Mouse (Mus musculus) lung, embryonic 15.5 days (tissue): Measurements from ENCODE around the gene Mreg. TPM values are rescaled to one million over a fixed set of nuclear protein-coding genes. Genes with fewer than 3 reads are reported as not detected.
"Not testable (repeated sequence)": the region's sequence is repeated elsewhere in the genome, so short reads cannot be mapped to it uniquely, and the experiment has no call there.

Experiments
- ATAC-seq: fragments of 200-750 bp; cut with Nextera tagmentation; 2 replicates; pipeline ENCODE4 v1.8.0; 2017; ENCODE audit warnings: moderate number of reproducible peaks, borderline replicate concordance; ENCODE audit not compliant: low FRiP score, low TSS enrichment; ENCODE audit errors: extremely low read depth
- H3K27ac ChIP-seq: fragments of 300-500 bp; sonication (generic); 2 replicates; pipeline ENCODE4 v1.5.1; 2015; ENCODE audit warnings: moderate library complexity, mild to moderate bottlenecking, inconsistent platforms
- H3K27me3 ChIP-seq: fragments of 300-500 bp; sonication (generic); 2 replicates; pipeline ENCODE4 v1.6.1; 2015; ENCODE audit warnings: inconsistent platforms
- H3K36me3 ChIP-seq: fragments of 300-500 bp; sonication (generic); 2 replicates; pipeline ENCODE4 v1.6.1; 2015; ENCODE audit warnings: inconsistent platforms
- H3K4me1 ChIP-seq: fragments of 300-500 bp; sonication (generic); 2 replicates; pipeline ENCODE4 v1.6.1; 2015; ENCODE audit warnings: inconsistent platforms
- H3K4me2 ChIP-seq: fragments of 300-500 bp; sonication (generic); 2 replicates; pipeline ENCODE4 v1.6.1; 2015; ENCODE audit warnings: inconsistent platforms, mild to moderate bottlenecking, moderate library complexity
- H3K4me3 ChIP-seq: fragments of 300-500 bp; sonication (generic); 2 replicates; pipeline ENCODE4 v1.5.1; 2015; ENCODE audit warnings: mild to moderate bottlenecking, inconsistent platforms
- H3K9ac ChIP-seq: fragments of 300-500 bp; sonication (generic); 2 replicates; pipeline ENCODE4 v1.6.1; 2015; ENCODE audit warnings: inconsistent platforms
- H3K9me3 ChIP-seq: fragments of 300-500 bp; sonication (generic); 2 replicates; pipeline ENCODE4 v1.6.1; 2016; ENCODE audit warnings: inconsistent platforms
- WGBS: fragments of 180-500 bp; shearing (Covaris S2); methylation state at CpG from one replicate; pipeline ENCODE4 v1.1.7; 2015; 5-methylcytosine and 5-hydroxymethylcytosine counted together
- polyA plus RNA-seq: library from polyadenylated mRNA; unstranded; fragments of >200 nt; fragmentation: Nextera tagmentation; extraction: Ambion mirVana; gene quantifications from 2 replicates; pipeline ENCODE4 v1.2.1, GENCODE M21; 2015

Gene Mreg
- polyA plus RNA-seq: 2.3 and 4.8 TPM in 2 replicates

DNA sequence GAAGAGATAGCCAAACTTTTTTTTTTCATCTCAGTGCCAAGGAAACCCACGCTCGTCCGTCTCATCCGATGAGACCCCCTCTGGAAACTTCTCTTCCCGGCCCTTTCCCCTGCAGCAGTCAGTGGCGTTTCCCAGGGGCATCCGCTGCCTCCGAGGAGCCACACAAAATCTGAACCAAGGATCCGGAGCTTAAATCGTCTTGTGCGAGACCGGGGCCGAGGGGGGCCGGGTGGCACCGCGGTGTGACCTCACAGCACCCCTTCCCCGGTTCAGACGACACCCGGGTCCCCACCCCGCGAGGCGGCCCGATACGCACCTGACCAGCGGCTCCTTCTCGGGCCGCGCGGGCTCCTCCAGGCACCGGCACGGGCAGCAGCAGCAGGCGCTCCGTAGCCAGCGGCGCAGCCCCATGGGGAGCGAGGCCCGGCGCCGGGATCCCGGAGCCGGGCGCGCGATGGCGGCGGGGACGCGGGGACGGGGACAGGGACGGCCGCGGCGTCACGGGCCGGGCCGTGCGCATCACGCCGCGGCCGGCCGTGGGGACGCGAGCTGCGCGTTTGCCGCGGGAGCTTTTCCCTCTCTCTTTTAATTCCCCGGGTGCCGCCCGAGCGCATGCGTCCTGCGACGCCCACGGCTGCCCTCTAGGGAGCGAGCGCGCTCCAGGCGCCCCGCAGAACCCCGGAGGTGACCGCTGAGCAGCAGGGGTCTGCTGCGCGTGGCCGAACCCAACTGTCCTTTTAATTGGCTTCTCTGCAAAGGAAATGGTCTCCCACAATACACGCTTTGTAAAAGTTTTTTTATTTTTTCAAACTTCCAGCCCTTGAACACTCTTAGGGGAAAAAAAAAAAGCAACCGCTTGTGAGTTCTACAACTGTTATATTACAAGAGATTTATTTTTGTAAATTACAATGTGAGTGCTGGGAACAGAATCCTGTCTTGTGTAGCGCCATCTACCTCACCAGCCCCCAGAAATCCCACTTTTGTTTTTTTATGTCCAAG is at the start of gene Mreg:
Gene Mreg, minus strand, starts transcription at position 607 of the 999 bp plus-strand sequence.
- Histone ChIP-seq H3K4me3 (peak within 1 kb of the TSS; percentile 72), H3K36me3 (no peaks in the 10 kb centered on the region), H3K4me1 (0 out of 2 replicates have a peak, but pooled peaks cover 4% of the 10 kb centered on the region), H3K9ac (peak within 1 kb of the TSS; percentile 63), H3K9me3 (no peaks in the 10 kb centered on the region), H3K4me2 (peak within 1 kb of the TSS; percentile 99), H3K27me3 (peaks cover 8% of the 10 kb centered on the region; the same call in 1 of the 2 replicates), H3K27ac (no peak within 1 kb of the TSS)
- under 1% methylated on average over 87 of the region's 89 CpGs for WGBS
- ATAC-seq: peak; percentile 83; the same call in 1 of the 2 replicates

DNA sequence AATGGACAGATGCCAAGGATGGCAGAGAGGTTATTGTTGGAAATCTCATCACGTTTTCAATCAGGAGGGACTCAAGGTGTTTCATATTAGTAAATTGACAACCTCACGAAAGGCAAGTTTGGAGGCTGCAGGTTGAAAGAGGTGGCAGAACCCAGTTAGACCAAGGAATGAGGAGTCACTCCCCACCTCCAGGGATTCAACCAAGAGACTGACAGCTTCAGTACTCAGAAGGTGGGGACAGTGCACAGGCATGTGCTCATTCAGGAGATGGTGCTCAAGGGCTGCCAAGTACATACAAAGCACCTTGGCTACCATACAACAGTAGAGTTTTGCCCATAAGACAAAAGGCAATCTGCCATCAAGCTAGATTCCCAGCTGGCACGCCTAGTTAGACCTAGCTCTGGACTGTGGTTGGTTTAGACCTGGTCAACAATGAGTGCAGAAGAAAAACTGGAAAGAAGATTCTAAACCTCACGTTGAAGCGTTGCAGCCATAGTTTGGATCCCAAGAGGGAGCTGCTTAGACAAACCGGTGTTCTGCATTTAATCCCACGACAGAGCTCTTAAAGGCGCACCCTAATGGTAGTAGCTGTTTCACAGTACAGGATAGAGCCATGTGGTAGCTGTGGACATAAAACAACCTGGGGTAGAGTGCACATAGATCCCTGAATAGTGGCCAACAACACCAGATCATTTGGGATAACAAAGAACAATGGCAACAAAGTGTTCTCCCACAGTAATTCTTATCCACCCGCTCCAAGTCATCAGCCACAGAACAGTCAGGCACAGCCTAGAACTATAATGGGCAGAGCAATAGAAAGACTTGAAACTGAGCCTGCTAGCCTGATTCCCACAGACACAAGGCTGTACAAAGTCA is 44.5 kb upstream of the Mreg start:
- H3K36me3 ChIP-seq: peaks cover 2% of the 10 kb centered on the region; the same call in 1 of the 2 replicates
- H3K4me3 ChIP-seq: no peak overlapping the region
- no peak for ATAC-seq
- peak overlapping the region; percentile 75; the same call in 1 of the 2 replicates for H3K4me2 ChIP-seq
- H3K9ac ChIP-seq: no peak overlapping the region
- WGBS: 76% methylated on average over 9 of the region's 9 CpGs
- H3K4me1 ChIP-seq: peaks cover 18% of the 10 kb centered on the region; the same call in 1 of the 2 replicates
- no peaks in the 10 kb centered on the region for H3K27me3 ChIP-seq
- no peak overlapping the region for H3K27ac ChIP-seq
- no peaks in the 10 kb centered on the region for H3K9me3 ChIP-seq

DNA sequence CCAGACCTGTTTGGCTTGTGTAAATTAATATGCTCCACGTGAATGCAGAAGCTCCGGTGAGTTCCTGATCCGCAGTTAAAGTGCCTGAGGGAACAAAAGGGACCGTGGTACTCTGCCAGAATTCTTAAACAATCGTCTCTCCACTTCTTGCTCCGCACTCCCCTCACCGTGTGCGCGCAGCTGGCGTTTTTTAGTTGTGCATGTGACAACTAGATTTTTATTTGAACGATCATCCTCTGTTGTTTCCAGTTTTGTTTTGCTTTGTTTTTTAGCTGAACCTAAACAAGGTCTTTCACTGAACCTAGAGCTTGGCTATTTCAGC is 43.7 kb upstream of the Mreg start:
- no peak for ATAC-seq
- H3K27ac ChIP-seq: peak overlapping the region; percentile 94
- H3K4me1 ChIP-seq: peaks cover 18% of the 10 kb centered on the region; the same call in 1 of the 2 replicates
- no peaks in the 10 kb centered on the region for H3K36me3 ChIP-seq
- peak overlapping the region; percentile 49; the same call in 1 of the 2 replicates for H3K4me3 ChIP-seq
- H3K9ac ChIP-seq: no peak overlapping the region
- H3K4me2 ChIP-seq: peak overlapping the region; percentile 75
- 31% methylated on average over 11 of the region's 11 CpGs for WGBS
- no peaks in the 10 kb centered on the region for H3K9me3 ChIP-seq
- no peaks in the 10 kb centered on the region for H3K27me3 ChIP-seq

DNA sequence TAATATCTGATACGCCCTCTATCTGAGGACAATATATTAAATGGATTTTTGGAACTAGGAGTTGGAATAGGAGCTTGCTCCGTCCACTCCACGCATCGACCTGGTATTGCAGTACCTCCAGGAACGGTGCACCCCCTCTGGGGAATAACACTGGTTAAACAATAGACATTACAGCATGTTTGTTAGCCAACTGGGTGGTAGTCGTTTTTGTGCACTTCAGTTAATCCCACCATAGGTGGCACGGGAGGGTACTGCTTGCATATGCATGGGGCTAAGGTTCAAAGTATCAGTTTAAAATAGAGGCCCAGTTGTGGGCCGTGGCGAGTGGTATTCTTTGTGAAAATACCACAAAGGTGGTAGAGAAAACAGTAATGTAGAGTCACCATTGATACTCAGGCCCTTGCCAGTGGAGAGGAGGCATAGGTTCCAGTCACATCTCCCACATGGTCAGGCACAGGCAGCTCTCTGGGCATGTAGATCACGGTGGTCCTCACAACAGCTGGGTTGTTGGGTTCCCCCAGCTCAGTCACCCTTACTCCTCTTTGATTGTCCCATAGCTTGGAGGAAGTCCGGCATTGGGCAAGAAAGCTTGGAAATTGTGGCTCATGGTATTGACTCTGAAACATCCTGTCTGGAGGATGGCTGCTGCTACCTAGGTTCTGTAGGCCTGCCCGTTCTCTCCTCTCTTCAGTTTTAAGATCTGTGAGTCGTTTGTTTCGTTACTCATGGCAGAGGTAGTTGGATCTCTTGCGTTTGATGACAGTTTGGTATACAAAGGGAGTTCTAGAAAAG is 43.2 kb upstream of the Mreg start:
- peak overlapping the region; percentile 75 for H3K4me2 ChIP-seq
- peak overlapping the region; percentile 94 for H3K27ac ChIP-seq
- H3K9me3 ChIP-seq: no peaks in the 10 kb centered on the region
- peaks cover 18% of the 10 kb centered on the region; the same call in 1 of the 2 replicates for H3K4me1 ChIP-seq
- peak; percentile 87 for ATAC-seq
- H3K9ac ChIP-seq: no peak overlapping the region; the same call in 1 of the 2 replicates
- no peaks in the 10 kb centered on the region for H3K36me3 ChIP-seq
- no peaks in the 10 kb centered on the region for H3K27me3 ChIP-seq
- 3% methylated on average over 15 of the region's 15 CpGs for WGBS
- peak overlapping the region; percentile 49 for H3K4me3 ChIP-seq

- peak; percentile 91 for ATAC-seq
- WGBS: under 1% methylated on average over 35 of the region's 35 CpGs
- no peaks in the 10 kb centered on the region for H3K36me3 ChIP-seq
- H3K9me3 ChIP-seq: no peaks in the 10 kb centered on the region
- H3K9ac ChIP-seq: peak overlapping the region; percentile 47
- peak overlapping the region; percentile 75 for H3K4me2 ChIP-seq
- H3K4me1 ChIP-seq: peaks cover 18% of the 10 kb centered on the region; the same call in 1 of the 2 replicates
- H3K27me3 ChIP-seq: no peaks in the 10 kb centered on the region
- H3K4me3 ChIP-seq: peak overlapping the region; percentile 49
- peak overlapping the region; percentile 94 for H3K27ac ChIP-seq
Observed at GRCm38 (mm10) chr1:72254545-72255061, 42.5 kb upstream of the Mreg start.

DNA sequence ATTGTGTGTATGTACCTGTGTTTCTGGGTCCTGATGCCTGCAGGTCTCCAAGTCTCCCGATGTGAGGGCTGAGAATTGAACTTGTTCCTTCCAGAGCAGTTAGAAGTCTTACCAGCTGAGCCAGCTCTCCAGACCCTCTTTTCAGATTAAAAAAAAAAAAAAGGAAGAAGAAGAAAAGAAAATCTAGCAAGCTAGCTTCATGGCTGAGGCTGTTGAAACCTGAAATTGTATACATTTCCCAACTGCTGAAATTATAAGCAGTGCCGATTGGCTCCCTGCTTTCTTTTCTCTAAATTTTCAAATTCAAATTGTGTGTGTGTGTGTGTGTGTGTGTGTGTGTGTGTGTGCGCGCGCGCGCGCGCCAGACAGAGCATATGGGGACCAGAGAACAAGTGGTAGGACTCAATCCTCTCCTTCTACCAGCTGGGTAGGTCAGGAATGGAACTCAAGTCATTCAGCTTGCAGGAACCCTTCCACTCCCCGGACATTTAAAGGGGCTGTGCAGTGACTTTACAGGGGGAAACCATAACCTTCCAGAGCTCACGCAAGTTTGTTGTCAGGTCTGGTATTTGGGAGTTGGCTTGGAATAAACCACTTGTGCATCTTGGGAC is 41.9 kb upstream of the Mreg start:
- Histone ChIP-seq H3K4me1 (peaks cover 18% of the 10 kb centered on the region; the same call in 1 of the 2 replicates), H3K27ac (peak overlapping the region; percentile 94), H3K4me2 (peak overlapping the region; percentile 75), H3K27me3 (no peaks in the 10 kb centered on the region), H3K9me3 (no peaks in the 10 kb centered on the region), H3K9ac (no peak overlapping the region), H3K4me3 (peak overlapping the region; percentile 49), H3K36me3 (no peaks in the 10 kb centered on the region)
- ATAC-seq: peak; percentile 13; the same call in 1 of the 2 replicates
- WGBS: 43% methylated on average over 11 of the region's 11 CpGs

- WGBS: 88% methylated on average over 1 of the region's 1 CpGs
- no peak for ATAC-seq
Observed at GRCm38 (mm10) chr1:72251806-72252205, 39.7 kb upstream of the Mreg start.

DNA sequence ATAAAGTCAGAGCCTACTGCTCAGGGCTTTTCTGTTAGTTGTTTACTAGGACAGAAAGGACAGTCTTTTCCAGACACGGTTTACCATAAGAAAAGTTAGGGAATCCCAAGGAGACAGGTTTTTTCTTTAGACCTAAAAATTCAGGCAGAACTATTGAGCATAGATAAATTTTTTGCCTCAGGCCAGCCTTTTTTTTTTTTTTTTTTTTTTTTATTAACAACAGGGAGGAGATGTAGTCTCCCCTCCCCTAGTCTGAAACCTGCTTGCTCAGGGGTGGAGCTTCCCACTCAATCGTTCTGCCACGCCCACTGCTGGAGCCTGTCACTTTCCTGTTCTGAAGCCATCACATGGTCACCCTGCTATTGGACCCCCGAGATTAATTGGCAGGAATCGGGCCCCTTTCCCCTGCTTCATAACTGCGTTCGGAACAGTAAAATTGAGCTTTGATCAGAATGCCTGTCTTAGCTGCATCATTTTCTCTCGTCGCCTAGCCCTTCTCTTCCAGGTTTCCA is 36.2 kb upstream of the Mreg start:
- H3K36me3 ChIP-seq, H3K9me3 ChIP-seq, H3K4me1 ChIP-seq, H3K27me3 ChIP-seq, H3K9ac ChIP-seq, H3K4me2 ChIP-seq, H3K27ac ChIP-seq, H3K4me3 ChIP-seq, ATAC-seq: not testable (repeated sequence)
- 49% methylated on average over 9 of the region's 9 CpGs for WGBS

More at GRCm38 (mm10) chr1:72251806-72252205, 39.7 kb upstream of the Mreg start:
- H3K4me2 ChIP-seq: no peak overlapping the region
- H3K4me1 ChIP-seq: peaks cover 18% of the 10 kb centered on the region; the same call in 1 of the 2 replicates
- H3K36me3 ChIP-seq: no peaks in the 10 kb centered on the region
- H3K27me3 ChIP-seq: no peaks in the 10 kb centered on the region
- no peak overlapping the region for H3K9ac ChIP-seq
- no peak overlapping the region for H3K4me3 ChIP-seq
- no peak overlapping the region for H3K27ac ChIP-seq
- H3K9me3 ChIP-seq: no peaks in the 10 kb centered on the region

GRCm38 (mm10) chr1:72244317-72245036 is 32.4 kb upstream of the Mreg start:
- H3K36me3 ChIP-seq: no peaks in the 10 kb centered on the region
- ATAC-seq: no peak; the same call in none of the 2 replicates
- H3K4me1 ChIP-seq: no peaks in the 10 kb centered on the region
- H3K9me3 ChIP-seq: no peaks in the 10 kb centered on the region
- H3K27ac ChIP-seq: peak overlapping the region; percentile 97
- no peak overlapping the region for H3K9ac ChIP-seq
- H3K4me2 ChIP-seq: peak overlapping the region; percentile 77
- H3K27me3 ChIP-seq: no peaks in the 10 kb centered on the region
- H3K4me3 ChIP-seq: peak overlapping the region; percentile 46; the same call in 1 of the 2 replicates
- under 1% methylated on average over 12 of the region's 12 CpGs for WGBS
